Mouse (Mus musculus) urinary bladder, adult 18-20 months (tissue): Measurements from ENCODE around the gene Hlf.

ENCODE experiments used
- DNase-seq, 2 experiments: peaks; one replicate each; pipeline ENCODE4 v3.0.0; 2022; ENCODE audit warnings: low spot score in 2 of 2, mixed read lengths in 2 of 2

Hlf gene

GRCm38 (mm10) chr11:90390817-90391173, at the start of gene Hlf:
Hlf (minus strand) TSS chr11:90390895.
- peak; percentile 68 to 77 for DNase-seq

GRCm38 (mm10) chr11:90438768-90439167, 48.1 kb upstream of the Hlf start:
- no peak for DNase-seq

DNA sequence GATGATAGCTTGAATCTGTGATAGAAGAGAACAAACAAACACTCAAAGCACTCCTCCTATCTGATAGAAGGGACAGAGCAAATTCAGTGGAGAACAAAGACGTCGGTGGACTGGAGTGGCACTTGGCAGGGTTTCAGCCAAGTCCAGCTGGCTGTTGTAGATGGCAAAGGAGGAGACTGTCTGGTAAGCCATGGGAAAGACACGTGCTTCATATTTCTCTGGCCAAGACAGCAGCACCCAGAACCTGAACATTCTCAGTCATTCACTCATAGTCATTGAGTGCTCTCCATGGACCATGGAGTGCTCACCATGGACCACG, 34.5 kb upstream of the Hlf start:
- DNase-seq, result no peak

DNA sequence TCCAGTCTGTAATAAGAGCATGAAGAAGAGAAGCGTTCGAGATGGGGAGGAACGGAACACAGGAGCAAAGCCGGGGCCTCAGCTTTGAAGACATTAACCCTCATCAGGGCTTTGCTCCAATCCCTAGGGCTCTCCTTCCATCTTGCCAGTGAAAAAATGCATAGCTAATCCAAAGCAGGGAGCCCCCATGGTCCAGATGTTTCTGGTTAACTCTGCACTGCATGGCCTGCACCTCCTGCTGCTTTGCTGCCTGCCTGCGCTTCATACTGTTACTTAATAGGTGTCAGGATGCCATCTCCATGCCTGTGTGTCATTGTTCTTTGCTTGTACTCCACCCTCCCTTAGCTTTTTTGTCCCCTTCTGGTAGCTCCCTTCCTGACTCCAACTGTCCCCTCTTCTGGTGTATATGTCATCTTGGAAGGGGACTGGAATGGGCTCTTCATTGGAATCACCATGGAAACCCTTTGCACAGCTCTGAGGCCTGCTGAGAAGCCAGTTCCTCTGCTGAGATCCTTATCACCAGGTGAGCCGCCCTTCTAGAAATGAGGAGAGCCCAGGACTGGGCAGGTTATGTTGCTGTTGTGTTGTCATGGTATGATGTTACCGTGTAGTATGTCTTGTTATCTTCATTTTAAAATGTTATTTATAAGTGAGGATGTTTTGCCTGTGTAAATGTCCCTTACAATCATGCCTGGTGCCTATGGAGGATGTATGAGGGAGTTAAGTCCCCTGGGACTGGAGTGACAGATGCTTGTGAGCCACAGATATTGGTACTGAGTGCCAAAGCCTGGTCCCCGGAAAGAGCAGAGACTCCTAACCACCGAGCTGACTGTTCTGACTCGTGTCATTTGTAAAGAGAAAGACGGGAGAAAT, 33.9 kb upstream of the Hlf start:
- no peak for DNase-seq

- no peak for DNase-seq
Measured at GRCm38 (mm10) chr11:90423896-90424295, 33.2 kb upstream of the Hlf start.

GRCm38 (mm10) chr11:90419706-90420105, 29.0 kb upstream of the Hlf start:
- no peak for DNase-seq

- peak; percentile 89 to 95 for DNase-seq
Measured at GRCm38 (mm10) chr11:90417921-90418320, 27.2 kb upstream of the Hlf start.

- no peak for DNase-seq
Measured at GRCm38 (mm10) chr11:90417011-90417410, 26.3 kb upstream of the Hlf start.

- DNase-seq, result no peak
Measured at GRCm38 (mm10) chr11:90398850-90399249, 8.2 kb upstream of the Hlf start.

GRCm38 (mm10) chr11:90391271-90392185, 833 bp upstream of the Hlf start:
- no peak for DNase-seq

DNA sequence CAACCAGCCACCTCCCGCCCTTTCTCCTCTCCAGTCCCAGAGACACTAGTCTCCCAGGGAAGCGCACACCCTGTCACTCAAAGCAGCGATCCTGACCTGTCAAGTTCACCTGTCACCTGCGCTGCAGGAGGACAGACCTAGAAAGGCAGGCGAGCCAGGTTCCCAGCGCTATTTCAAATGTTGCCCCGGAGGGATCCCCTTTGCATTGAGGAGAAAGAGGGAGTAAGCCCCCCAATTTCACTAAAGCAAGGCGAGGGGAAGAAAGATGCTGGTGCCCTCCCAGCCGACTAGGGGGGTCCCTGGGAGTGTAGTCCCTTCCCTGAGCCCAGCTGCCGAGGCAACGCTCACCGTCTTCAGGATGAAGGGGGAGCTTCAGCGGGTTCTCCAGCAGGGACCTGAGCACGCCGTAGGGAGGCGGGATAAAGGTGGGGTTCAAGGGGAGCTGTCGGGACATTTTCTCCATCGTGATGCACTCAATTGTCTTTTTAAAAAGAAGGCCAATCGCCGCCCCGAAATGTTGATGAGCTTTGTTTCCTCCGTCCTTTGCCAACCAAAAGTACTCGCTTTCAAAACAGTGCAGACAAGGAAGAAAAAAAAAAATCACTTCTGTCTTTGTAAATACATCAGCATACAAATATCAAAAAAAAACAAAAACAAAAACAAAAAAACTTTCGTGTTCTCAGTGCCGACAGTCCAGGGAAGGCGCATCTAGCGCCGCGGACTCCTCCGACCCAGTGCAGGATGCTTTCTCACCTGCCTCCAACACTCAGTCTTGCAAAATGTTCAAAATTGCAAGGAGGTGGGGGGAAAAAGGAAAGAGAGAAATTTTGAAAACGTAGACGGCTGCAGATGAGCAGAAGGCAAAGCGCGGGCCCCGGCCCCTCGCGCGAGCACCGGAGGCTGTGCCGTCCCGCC, 536 bp downstream of the Hlf start:
- DNase-seq, result no peak

GRCm38 (mm10) chr11:90389174-90389901, 1.4 kb downstream of the Hlf start:
- peak; percentile 25 to 31 for DNase-seq

GRCm38 (mm10) chr11:90387501-90388440, 2.9 kb downstream of the Hlf start:
- DNase-seq, result no peak

GRCm38 (mm10) chr11:90382005-90382611, 8.6 kb downstream of the Hlf start:
- peak in 1 of 2 experiments; percentile 42 for DNase-seq

- DNase-seq, result no peak
Measured at GRCm38 (mm10) chr11:90381113-90381512, 9.6 kb downstream of the Hlf start.

DNA sequence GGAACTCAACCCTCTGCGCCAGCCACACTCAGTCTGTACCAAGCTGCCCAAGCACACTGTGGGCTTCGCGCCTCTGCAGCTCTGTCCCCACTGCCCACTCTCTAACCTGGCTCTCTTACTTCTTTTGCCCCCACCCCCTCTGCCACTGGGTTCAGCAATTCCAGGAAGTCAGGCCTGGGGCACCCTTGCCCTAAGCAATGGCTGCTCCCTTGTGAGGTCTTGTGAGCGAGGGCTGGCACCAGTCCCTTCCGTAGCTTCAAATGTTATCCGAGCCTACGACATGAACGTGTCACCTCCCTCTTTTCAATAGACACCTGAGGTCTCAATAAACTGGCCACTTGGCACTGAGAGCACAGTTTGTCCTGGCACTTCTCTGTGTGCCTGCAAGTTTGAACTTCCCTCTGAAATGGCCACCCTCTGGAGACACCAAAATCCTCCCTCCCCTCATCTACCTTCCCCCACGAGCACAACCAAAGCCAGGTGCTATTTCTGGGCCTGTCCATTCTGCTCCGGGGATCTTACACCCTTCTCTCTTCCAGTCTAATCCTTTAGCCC, 10.5 kb downstream of the Hlf start:
- no peak for DNase-seq

DNA sequence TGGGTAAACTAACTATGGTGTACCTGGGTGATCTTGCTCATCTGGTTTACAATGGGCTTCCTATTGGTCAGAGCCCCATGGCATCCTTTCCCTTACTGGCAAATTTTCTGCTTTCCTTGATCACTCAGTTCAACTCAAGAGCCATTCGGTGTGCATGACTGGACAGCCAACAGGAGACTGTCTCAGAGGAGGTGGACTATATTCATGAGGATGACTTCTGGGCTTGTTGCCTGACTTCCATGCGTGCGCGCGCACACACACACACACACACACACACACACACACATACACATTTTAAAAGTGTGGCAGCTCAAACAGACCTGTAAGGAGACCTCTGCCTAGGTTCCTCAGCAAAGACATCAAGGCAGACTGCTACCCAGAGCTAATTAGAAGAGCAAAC, 12.7 kb downstream of the Hlf start:
- DNase-seq, result no peak

DNA sequence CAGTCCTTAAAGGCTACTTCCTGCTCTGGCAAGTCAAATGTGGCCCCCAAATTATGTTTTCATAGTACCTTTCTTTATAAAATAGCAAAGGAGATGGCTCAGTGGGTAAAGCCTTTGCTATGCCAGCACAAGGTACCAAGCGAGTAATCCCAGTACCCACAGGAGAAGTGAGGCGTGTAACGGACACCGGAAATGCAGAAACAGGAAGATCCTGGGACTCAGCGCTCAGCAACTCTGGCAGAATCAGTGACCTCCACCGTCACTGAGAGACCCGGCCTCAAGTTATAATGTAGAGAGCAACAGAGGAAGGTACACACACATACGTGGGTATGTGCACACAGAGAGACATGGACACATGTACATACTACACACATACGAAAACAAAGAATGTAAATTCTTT, 14.3 kb downstream of the Hlf start:
- DNase-seq, result no peak

DNA sequence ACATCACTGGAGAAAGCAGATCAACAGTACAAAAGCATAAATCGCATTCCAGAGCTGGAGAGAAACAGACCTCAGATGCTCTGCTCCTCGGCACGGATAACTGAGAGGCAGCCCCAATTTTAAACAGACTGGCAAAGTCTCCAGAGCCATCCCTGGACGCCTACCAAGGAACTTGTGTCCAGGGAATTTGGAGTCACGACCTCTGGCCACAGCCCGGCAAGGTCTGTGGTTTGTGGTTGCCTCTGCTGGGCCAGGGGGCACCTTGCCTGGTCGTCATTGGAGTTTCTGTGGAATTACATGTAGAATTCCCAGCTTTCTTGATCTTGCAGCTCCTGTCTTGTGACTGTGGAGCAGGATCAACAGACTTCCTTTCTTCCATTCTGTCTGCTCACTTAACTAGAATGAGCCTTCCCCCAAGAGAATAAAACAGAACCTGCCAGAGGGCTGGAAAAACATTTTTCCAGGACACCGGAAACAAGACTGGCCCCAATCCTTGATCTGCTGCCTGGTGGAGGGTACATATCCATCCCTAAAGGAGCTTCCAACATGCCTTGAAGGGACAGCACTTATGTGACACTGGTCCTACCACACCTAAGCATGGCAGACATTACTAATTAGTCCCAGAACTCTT, 19.1 kb downstream of the Hlf start:
- no peak for DNase-seq
